Mouse (Mus musculus) midbrain, embryonic 13.5 days (tissue): ENCODE measurements at regions not wholly inside any gene's neighbourhood (a gene's known extent, or its start where the extent isn't known, plus 50 kb on each side); places are given as distances from the start of the nearest gene placed in this dataset.
"Not testable (repeated sequence)": the region's sequence is repeated elsewhere in the genome, so short reads cannot be mapped to it uniquely, and the experiment has no call there.

ENCODE experiments used
- ATAC-seq: fragments of 200-750 bp; cut with Nextera tagmentation; 2 replicates; pipeline ENCODE4 v1.8.0; 2017; ENCODE audit warnings: mild to moderate bottlenecking, moderate TSS enrichment, moderate library complexity
- H3K27ac ChIP-seq: fragments of 300-500 bp; sonication (generic); 2 replicates; pipeline ENCODE4 v1.5.1; 2015; ENCODE audit warnings: inconsistent platforms, mild to moderate bottlenecking, moderate library complexity
- H3K27me3 ChIP-seq: fragments of 300-500 bp; sonication (generic); 2 replicates; pipeline ENCODE4 v1.6.1; 2015; ENCODE audit warnings: mild to moderate bottlenecking, inconsistent platforms
- H3K36me3 ChIP-seq: fragments of 300-500 bp; sonication (generic); 2 replicates; pipeline ENCODE4 v1.6.1; 2015; ENCODE audit warnings: mild to moderate bottlenecking, inconsistent platforms
- H3K4me1 ChIP-seq: fragments of 300-500 bp; sonication (generic); replicated peaks from 2 replicates; pipeline ENCODE4 v1.6.1; 2015; ENCODE audit warnings: inconsistent platforms
- H3K4me2 ChIP-seq: fragments of 300-500 bp; sonication (generic); replicated peaks from 2 replicates; pipeline ENCODE4 v1.6.1; 2015; ENCODE audit warnings: moderate library complexity, mild to moderate bottlenecking, inconsistent platforms
- H3K4me3 ChIP-seq: fragments of 300-500 bp; sonication (generic); replicated peaks from 2 replicates; pipeline ENCODE4 v1.5.1; 2015; ENCODE audit warnings: mild to moderate bottlenecking, inconsistent platforms
- H3K9ac ChIP-seq: fragments of 300-500 bp; sonication (generic); replicated peaks from 2 replicates; pipeline ENCODE4 v1.6.1; 2015; ENCODE audit warnings: mild to moderate bottlenecking, inconsistent platforms
- H3K9me3 ChIP-seq: fragments of 300-500 bp; sonication (generic); 2 replicates; pipeline ENCODE4 v1.6.1; 2016; ENCODE audit warnings: mild to moderate bottlenecking, inconsistent platforms
- WGBS: fragments of 180-500 bp; shearing (Covaris S2); methylation state at CpG from one replicate; pipeline ENCODE4 v1.1.7; 2015; 5-methylcytosine and 5-hydroxymethylcytosine counted together

DNA sequence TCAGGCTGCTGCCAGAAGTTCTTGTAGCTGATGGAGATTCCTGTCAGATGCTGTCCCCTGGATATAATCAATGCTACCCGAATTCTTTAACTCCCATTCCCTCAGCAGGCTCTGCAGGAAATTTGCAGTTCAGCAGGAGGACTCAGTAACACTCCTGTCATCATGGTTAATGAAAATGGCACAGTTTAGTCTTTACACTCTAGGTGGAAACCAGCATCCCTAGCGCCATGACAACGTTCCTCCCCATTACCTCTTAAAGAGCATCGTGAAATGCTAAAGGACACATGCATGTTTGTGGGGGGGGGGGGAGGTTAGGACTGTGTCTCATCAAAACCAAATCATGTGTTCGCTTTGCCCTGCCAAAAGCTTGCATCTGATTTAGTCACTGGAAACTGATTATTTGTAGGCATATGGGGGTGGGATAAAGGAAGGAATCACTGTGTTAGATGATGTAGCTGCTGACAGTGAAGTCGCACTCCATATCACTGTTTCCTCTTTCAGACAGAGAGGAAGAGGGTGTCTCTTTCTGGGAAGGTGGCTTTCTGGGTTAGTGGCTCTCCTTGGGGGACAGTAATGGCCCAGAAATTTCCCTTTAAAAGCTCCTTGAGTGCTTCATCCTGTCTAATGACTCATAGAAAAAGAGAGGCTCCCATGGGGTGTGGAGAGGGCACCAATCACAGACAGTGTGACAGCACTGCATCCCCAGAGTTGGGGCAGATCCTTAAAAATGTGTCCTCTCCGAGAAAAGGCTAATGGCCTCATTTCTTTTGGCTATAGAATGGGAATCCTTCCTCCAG is 351.5 kb downstream of the Plekhb2 start:
- no peaks in the 10 kb centered on the region for H3K9me3 ChIP-seq
- ATAC-seq = no peak
- no peak overlapping the region for H3K4me3 ChIP-seq
- no peaks in the 10 kb centered on the region for H3K27me3 ChIP-seq
- H3K4me1 ChIP-seq = no peaks in the 10 kb centered on the region
- H3K27ac ChIP-seq = no peak overlapping the region
- WGBS = 73% methylated on average over 7 of the region's 7 CpGs
- H3K4me2 ChIP-seq = no peak overlapping the region
- no peak overlapping the region for H3K9ac ChIP-seq
- no peaks in the 10 kb centered on the region for H3K36me3 ChIP-seq

DNA sequence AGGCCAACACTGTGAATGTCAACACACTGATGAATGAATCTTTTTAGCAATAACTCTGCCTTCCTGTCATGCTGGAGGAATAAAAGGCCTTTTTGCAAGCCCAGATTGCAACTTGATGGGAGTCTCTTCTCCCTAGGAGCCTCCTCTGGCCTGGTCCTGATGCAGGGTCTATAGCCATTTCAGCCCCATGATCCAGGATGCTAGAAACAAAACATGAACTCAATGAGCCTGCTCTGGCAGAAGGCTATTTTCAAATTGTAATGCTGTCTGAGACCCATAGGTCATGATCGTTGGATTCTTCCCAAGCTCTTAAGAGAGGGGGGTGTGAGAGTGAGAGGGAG is 352.1 kb downstream of the Plekhb2 start:
- no peak for ATAC-seq
- H3K36me3 ChIP-seq = no peaks in the 10 kb centered on the region
- no peaks in the 10 kb centered on the region for H3K4me1 ChIP-seq
- no peak overlapping the region for H3K4me3 ChIP-seq
- no peak overlapping the region for H3K9ac ChIP-seq
- H3K27ac ChIP-seq = no peak overlapping the region
- no peaks in the 10 kb centered on the region for H3K27me3 ChIP-seq
- WGBS = 79% methylated on average over 1 of the region's 1 CpGs
- H3K4me2 ChIP-seq = no peak overlapping the region
- no peaks in the 10 kb centered on the region for H3K9me3 ChIP-seq

DNA sequence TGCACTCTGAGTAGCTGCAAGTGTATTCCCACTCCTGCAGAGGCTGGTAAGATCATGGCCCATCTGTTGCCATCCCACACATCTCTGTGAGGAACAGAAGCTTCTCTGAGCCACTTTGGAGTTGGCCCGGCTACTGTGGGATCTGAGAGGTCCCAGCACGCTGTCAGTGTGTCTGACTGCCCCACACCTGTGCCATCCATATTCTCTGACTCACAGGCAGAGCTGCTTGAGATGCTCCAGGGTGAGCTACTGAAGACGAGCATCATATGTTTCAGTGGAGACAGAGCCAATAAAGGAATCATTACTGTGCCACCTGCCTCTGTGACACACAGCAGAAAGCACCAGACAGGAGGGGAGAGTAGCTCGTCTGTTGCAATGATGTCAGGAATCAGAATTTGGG is 352.8 kb downstream of the Plekhb2 start:
- no peak overlapping the region for H3K27ac ChIP-seq
- ATAC-seq = no peak
- no peak overlapping the region for H3K4me3 ChIP-seq
- no peak overlapping the region for H3K9ac ChIP-seq
- H3K27me3 ChIP-seq = no peaks in the 10 kb centered on the region
- no peaks in the 10 kb centered on the region for H3K9me3 ChIP-seq
- H3K36me3 ChIP-seq = no peaks in the 10 kb centered on the region
- 73% methylated on average over 4 of the region's 4 CpGs for WGBS
- H3K4me2 ChIP-seq = no peak overlapping the region
- no peaks in the 10 kb centered on the region for H3K4me1 ChIP-seq

DNA sequence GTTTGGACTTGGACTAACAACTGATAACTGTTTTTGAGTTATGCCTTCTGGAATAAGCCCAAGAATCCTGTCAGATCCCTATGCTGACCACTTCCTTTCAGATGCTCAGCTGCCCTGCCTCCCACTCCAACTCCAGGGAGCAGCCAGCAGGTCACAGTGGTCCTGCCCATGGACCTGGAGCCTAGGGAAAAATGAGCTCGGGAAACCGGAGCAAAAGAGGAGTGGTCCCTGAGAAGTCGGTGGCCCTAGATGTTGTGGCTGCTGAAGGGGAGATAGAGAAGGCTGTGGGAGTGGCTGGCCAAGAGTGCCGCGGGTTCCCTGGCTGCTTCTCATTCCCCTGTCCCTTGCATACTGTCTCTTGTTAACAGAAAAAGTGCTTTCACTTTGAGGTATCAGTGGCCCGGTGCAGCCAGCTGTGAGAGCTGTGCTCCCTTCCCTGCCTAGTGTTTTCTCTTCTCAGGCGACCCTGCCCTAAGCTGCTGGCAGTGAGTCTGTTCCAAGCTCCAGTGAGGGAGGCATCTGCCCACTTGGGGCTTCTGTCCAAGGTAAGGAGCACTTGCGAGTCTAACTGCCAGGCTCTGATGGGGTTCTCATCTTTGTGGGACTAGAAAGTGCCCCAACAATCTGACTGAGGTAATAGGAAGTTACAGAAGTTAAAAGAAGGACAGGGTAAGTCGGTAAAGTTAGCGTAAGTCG is 357.2 kb downstream of the Plekhb2 start:
- 82% methylated on average over 11 of the region's 11 CpGs for WGBS
- no peak overlapping the region for H3K27ac ChIP-seq
- no peaks in the 10 kb centered on the region for H3K4me1 ChIP-seq
- no peaks in the 10 kb centered on the region for H3K27me3 ChIP-seq
- no peak overlapping the region for H3K9ac ChIP-seq
- H3K9me3 ChIP-seq = no peaks in the 10 kb centered on the region
- H3K36me3 ChIP-seq = no peaks in the 10 kb centered on the region
- H3K4me3 ChIP-seq = no peak overlapping the region
- ATAC-seq = no peak
- no peak overlapping the region for H3K4me2 ChIP-seq

DNA sequence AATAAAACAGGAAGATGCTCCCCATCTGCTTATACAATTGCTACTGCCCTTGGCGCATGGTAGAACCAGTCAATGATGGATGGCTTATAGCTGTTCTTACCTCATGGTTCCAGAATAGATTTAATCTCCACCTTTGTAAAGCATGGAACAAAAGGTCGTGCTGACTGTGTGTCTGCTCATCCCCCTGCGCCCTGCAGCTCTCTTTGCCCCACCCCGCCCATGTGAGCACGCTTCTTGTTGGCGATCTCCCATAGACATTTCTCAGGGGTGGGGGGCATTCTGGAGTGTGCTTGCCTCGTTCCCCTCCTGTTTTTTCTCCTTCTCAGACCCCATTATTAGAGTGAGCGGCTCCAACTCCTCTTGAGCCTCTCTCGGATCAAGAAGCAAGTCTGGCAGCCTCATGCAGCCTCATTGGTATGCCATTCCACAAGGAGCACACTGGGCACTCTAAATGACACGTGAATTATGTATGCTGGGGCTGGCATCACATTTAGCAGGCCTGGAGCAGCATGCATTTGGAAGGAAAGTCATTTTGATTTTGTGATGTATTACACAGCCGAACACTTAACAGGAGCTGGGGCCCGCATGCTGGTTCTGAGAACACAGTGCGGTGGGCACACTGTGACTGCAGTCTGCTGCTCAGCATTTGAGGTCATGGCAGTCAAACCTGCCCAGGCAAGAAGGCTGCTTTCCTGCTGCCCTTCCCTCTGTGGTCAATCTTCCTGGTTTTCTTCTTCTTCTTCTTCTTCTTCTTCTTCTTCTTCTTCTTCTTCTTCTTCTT is 362.5 kb downstream of the Plekhb2 start:
- H3K9me3 ChIP-seq = no peaks in the 10 kb centered on the region
- no peak overlapping the region for H3K4me2 ChIP-seq
- H3K4me3 ChIP-seq = no peak overlapping the region
- no peak overlapping the region for H3K27ac ChIP-seq
- peaks cover 4% of the 10 kb centered on the region; the same call in 1 of the 2 replicates for H3K4me1 ChIP-seq
- H3K9ac ChIP-seq = no peak overlapping the region
- ATAC-seq = peak; percentile 62; the same call in 1 of the 2 replicates
- H3K36me3 ChIP-seq = no peaks in the 10 kb centered on the region
- H3K27me3 ChIP-seq = no peaks in the 10 kb centered on the region
- 75% methylated on average over 13 of the region's 13 CpGs for WGBS

DNA sequence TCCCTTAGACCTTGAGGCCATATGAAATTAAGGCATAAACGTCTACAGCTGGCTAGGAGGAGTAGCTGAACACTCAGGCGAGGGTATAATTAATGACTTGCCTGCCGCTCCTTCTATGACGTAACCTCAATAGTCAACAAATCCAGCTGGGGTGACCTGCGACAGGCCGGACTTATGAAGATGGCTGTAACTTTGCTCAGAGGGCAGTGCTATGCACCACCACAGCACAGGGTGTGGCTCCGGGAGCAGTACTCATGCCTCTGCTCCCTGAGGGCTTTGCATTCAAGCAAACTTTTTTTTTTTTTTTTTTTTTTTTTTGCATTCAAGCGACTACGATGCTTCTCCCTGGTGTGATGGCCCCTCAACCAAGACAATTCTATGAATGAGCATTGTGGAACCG is 364.1 kb downstream of the Plekhb2 start:
- Histone ChIP-seq H3K27me3 (no peaks in the 10 kb centered on the region), H3K27ac (no peak overlapping the region), H3K36me3 (no peaks in the 10 kb centered on the region), H3K4me2 (no peak overlapping the region), H3K4me1 (peaks cover 4% of the 10 kb centered on the region; the same call in 1 of the 2 replicates), H3K9ac (no peak overlapping the region), H3K9me3 (no peaks in the 10 kb centered on the region), H3K4me3 (no peak overlapping the region)
- ATAC-seq = no peak
- 83% methylated on average over 10 of the region's 10 CpGs for WGBS

DNA sequence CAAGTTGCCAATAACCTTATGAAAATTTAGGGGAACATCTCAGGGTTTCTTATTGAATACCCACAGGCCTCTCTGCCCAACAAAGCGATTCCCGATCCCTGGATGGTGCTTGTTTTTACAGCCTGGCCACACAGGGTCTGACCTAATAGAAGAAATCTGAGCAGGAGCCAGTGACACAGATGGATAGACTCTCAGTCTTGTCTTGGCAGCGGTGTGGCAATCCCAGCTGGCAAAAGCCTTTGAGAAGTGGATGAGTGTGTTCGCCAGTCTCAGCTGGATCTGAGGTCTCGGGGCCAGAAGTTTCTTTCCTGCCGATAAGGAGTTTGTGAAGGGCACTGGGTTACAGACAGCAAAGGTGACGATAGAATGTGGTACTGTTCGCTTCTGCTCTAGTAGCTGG is 366.6 kb downstream of the Plekhb2 start:
- H3K4me1 ChIP-seq = peaks cover 4% of the 10 kb centered on the region; the same call in 1 of the 2 replicates
- WGBS = 93% methylated on average over 8 of the region's 8 CpGs
- no peak for ATAC-seq

DNA sequence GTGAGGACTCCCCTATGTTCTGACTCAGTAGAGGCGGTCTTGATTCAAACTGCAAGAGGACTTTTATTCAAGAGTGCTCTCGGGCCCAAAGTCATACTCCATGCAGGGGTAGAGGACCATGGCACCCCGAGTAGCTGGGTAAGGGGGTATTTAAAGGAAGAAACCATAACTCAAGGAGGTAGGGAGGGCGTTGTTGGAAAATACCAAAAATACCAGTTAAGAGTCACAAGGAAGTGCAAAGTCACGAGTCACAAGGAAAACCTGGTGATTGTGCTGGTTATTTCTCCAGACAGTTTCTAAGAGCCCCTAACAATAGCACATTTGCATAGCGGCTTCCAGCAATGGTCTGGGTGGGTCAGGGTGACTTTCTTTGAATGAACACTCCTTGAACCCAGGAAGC is 370.4 kb downstream of the Plekhb2 start:
- H3K36me3 ChIP-seq, H3K27ac ChIP-seq, H3K9me3 ChIP-seq, ATAC-seq, H3K4me1 ChIP-seq, H3K9ac ChIP-seq, H3K27me3 ChIP-seq, H3K4me2 ChIP-seq, H3K4me3 ChIP-seq: not testable (repeated sequence)
- 90% methylated on average over 6 of the region's 6 CpGs for WGBS

More for the DNA sequence above, 366.6 kb downstream of the Plekhb2 start:
- no peak overlapping the region for H3K27ac ChIP-seq
- no peaks in the 10 kb centered on the region for H3K9me3 ChIP-seq
- H3K9ac ChIP-seq = no peak overlapping the region
- no peak overlapping the region for H3K4me2 ChIP-seq
- H3K27me3 ChIP-seq = no peaks in the 10 kb centered on the region
- H3K36me3 ChIP-seq = no peaks in the 10 kb centered on the region
- H3K4me3 ChIP-seq = no peak overlapping the region

DNA sequence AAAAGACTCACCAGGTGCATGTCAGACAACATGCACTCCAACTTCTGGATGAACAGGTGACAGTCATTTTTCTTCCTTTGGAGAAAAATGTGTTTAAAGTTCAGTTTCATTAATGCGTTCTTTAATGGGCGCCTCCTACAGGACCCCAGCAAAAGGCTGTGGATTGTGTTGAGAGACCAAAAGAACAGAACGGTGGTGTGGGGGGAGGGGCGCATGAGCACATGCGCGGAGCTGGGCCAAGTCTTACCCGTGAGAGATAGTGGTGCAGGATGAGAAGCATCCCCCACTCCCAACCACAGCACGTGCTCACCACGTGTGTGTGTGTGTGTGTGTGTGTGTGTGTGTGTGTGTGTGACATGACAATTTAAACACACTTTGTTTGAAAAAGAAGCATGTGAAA is 371.0 kb downstream of the Plekhb2 start:
- no peak overlapping the region for H3K27ac ChIP-seq
- H3K9ac ChIP-seq = no peak overlapping the region
- no peak overlapping the region for H3K4me2 ChIP-seq
- no peaks in the 10 kb centered on the region for H3K36me3 ChIP-seq
- H3K4me3 ChIP-seq = no peak overlapping the region
- no peaks in the 10 kb centered on the region for H3K9me3 ChIP-seq
- no peak for ATAC-seq
- WGBS = 86% methylated on average over 9 of the region's 9 CpGs
- H3K27me3 ChIP-seq = no peaks in the 10 kb centered on the region
- H3K4me1 ChIP-seq = no peaks in the 10 kb centered on the region

DNA sequence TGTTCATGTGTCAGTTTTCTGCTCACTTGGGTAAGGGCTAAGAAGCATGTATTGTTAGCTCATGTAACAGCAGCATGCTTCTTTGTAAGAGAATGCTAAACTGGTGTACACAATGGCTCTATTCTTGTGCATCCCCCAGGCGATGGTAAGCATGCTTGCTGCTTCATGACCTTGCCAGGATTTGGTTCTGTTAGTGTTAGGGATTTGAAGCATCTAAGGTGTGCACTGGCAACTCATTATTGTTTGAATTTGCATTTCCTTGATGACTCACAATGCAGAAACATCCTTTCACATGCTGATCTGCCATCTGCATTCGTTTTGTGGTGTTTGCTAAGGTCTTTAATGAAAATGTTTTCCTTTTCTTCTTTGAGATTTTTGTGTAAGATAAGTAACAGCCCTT is 382.8 kb downstream of the Plekhb2 start:
- no peak for ATAC-seq
- Histone ChIP-seq H3K4me1 (peaks cover 7% of the 10 kb centered on the region; the same call in 1 of the 2 replicates), H3K4me2 (no peak overlapping the region), H3K9me3 (no peaks in the 10 kb centered on the region), H3K27ac (no peak overlapping the region), H3K4me3 (no peak overlapping the region), H3K36me3 (no peaks in the 10 kb centered on the region), H3K27me3 (no peaks in the 10 kb centered on the region), H3K9ac (no peak overlapping the region)
- 20% methylated on average over 2 of the region's 2 CpGs for WGBS

DNA sequence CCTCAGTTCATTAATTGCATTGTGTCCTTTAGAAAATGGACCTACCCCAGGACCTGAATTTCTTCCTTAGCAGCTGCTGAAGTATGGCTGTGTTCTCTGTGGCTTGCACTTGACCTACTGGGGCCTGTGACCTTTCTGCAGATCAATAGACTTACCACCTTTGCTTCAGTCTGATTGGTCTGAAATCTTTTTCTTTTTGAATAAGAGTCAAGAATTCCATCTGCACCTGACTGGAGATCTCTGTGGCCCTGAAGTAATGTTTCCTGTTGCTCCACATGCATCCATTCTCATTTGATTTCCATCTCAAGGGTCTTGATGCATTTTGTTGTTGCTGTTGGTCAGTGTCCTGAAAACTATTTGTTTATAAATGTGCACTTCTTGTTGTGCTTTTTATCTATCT is 388.4 kb downstream of the Plekhb2 start:
- H3K4me3 ChIP-seq = no peak overlapping the region
- no peaks in the 10 kb centered on the region for H3K9me3 ChIP-seq
- ATAC-seq = no peak
- H3K9ac ChIP-seq = no peak overlapping the region
- no peak overlapping the region for H3K27ac ChIP-seq
- no peaks in the 10 kb centered on the region for H3K27me3 ChIP-seq
- no peak overlapping the region for H3K4me2 ChIP-seq
- no peaks in the 10 kb centered on the region for H3K36me3 ChIP-seq
- H3K4me1 ChIP-seq = peaks cover 13% of the 10 kb centered on the region

DNA sequence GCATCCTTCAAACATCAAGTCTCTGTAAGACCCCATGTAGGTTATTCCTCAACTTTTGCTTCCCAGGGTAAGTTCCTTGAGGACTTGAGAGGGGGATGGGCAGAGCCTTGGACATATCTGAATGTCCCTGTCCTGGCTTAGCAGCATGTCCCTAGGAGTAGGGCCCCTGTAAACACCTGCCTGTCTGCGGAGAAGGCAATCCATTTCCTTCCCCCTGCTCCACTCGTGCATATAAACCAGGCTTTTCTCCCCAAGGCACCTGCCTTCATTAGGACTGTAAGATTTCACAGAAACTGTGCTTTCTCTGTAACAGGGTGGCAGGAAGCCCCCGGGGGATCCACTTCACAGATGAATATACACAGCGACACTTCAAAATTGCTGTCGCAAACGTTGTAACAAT is 393.1 kb downstream of the Plekhb2 start:
- peak; percentile 66 for ATAC-seq
- no peaks in the 10 kb centered on the region for H3K9me3 ChIP-seq
- no peaks in the 10 kb centered on the region for H3K36me3 ChIP-seq
- WGBS = 43% methylated on average over 6 of the region's 6 CpGs
- H3K9ac ChIP-seq = no peak overlapping the region
- H3K4me2 ChIP-seq = peak overlapping the region; percentile 33
- peak overlapping the region; percentile 68 for H3K27ac ChIP-seq
- H3K4me3 ChIP-seq = no peak overlapping the region
- peaks cover 24% of the 10 kb centered on the region for H3K4me1 ChIP-seq
- no peaks in the 10 kb centered on the region for H3K27me3 ChIP-seq
